Comparison of ENCODE assay signal across 9 mouse cellular contexts in genomic region chr9:49757986-49758385, GRCm38 (mm10). TPM values are rescaled to one million over a fixed set of nuclear protein-coding genes. Genes with fewer than 3 reads are reported as not detected.
A peak's percentile ranks its signal among the peaks of the same experiment; 100 is the strongest.
DNase-seq lines count a peak whose midpoint lies in the region; ATAC-seq lines count a peak whose summit lies in the region.
"Had no signal": no experiment of that assay in that cellular context is flagged by ENCODE, and none has a peak within 500 bp of the region (broad histone marks: within the 10 kb centered on the region; RNA-seq: fewer than 3 reads in every experiment).

No protein-coding gene starts in this region.

- H3K4me2 ChIP-seq in heart, embryonic 16.5 days (ENCODE audit: low read depth, low read length): peak overlapping the region; percentile 4; the same call in 1 of the 2 replicates
- peak overlapping the region; percentile 13; the same call in 1 of the 2 replicates for H3K4me2 ChIP-seq in midbrain, embryonic 13.5 days (replicated peaks)

- H3K4me1 ChIP-seq in heart, embryonic 16.5 days (ENCODE audit: control insufficient read depth, insufficient read depth, low read length): peaks cover 36% of the 10 kb centered on the region
- peaks cover 66% of the 10 kb centered on the region for H3K4me1 ChIP-seq in midbrain, embryonic 13.5 days (replicated peaks)

- H3K9me3 ChIP-seq in heart, embryonic 16.5 days (replicated peaks; ENCODE audit: control insufficient read depth, low read length): no peaks in the 10 kb centered on the region
- no peaks in the 10 kb centered on the region for H3K9me3 ChIP-seq in midbrain, embryonic 13.5 days

- WGBS in heart, embryonic 16.5 days: 53% methylated on average over 12 of the region's 12 CpGs
- 35% methylated on average over 12 of the region's 12 CpGs for WGBS in midbrain, embryonic 13.5 days

- DNase-seq in heart, adult 9 months (ENCODE audit: low spot score in 2 of 2): no peak
- DNase-seq in brain, adult 2 months (ENCODE audit: low read depth, low spot score): peak; percentile 97
- peak; percentile 82 for DNase-seq in cerebellum, postnatal 25 days
- no peak for DNase-seq in ovary, adult 18-20 months (ENCODE audit: low spot score)
- no peak for DNase-seq in kidney, adult 18-20 months
- DNase-seq: gastrocnemius, postnatal 36 days had no signal

- no peak overlapping the region for H3K9ac ChIP-seq in heart, embryonic 16.5 days (ENCODE audit: low read length)
- H3K9ac ChIP-seq in midbrain, embryonic 13.5 days (replicated peaks): no peak overlapping the region

- H3K36me3 ChIP-seq in heart, embryonic 16.5 days (ENCODE audit: control insufficient read depth, insufficient read depth): no peaks in the 10 kb centered on the region
- H3K36me3 ChIP-seq in midbrain, embryonic 13.5 days: no peaks in the 10 kb centered on the region

- ATAC-seq in heart, embryonic 16.5 days (replicated peaks; ENCODE audit: extremely low read depth, insufficient read depth, low FRiP score): no peak; the same call in 1 of the 2 replicates
- ATAC-seq in midbrain, embryonic 13.5 days: peak; percentile 63; the same call in 1 of the 2 replicates
- ATAC-seq in monocyte, adult 5-6 weeks (replicated peaks; ENCODE audit: insufficient number of reproducible peaks, low FRiP score, low TSS enrichment, poor library complexity, severe bottlenecking): no peak

- no peak overlapping the region for H3K4me3 ChIP-seq in heart, embryonic 16.5 days (ENCODE audit: low read length)
- no peak overlapping the region for H3K4me3 ChIP-seq in midbrain, embryonic 13.5 days (replicated peaks)

- H3K27me3 ChIP-seq in heart, embryonic 16.5 days (ENCODE audit: control insufficient read depth, insufficient read depth, low read length): no peaks in the 10 kb centered on the region
- H3K27me3 ChIP-seq in midbrain, embryonic 13.5 days: no peaks in the 10 kb centered on the region

- peak overlapping the region; percentile 44 for H3K27ac ChIP-seq in heart, embryonic 16.5 days (ENCODE audit: low read length)
- H3K27ac ChIP-seq in midbrain, embryonic 13.5 days: peak overlapping the region; percentile 85

RNA-seq across cellular contexts. Expression of gene Ncam1, which starts 40.7 kb away (rescaled TPM):
- polyA plus RNA-seq in heart, embryonic 16.5 days (2015; fragmentation: Nextera tagmentation; extraction: Ambion mirVana): 148 and 153 TPM in 2 replicates
- polyA plus RNA-seq in midbrain, embryonic 13.5 days (2015; fragmentation: Nextera tagmentation; extraction: Ambion mirVana): 432 and 461 TPM in 2 replicates
- 0.19 TPM in 1 of 3 replicates, not detected in the others for total RNA-seq in monocyte, adult 5-6 weeks (2017)

Comparison
In these comparisons a context has a peak if more than half of its experiments do, and no peak if none do; other contexts are left out.
1. DNase-seq: peak in brain, adult 2 months (single experiment) and cerebellum, postnatal 25 days (2 of 2); none in heart, adult 9 months (0 of 2), ovary, adult 18-20 months (single experiment) and kidney, adult 18-20 months (single experiment).